ENCODE assay signal across 29 mouse cellular contexts in genomic region chr10:71082986-71083385, GRCm38 (mm10).
A peak's percentile ranks its signal among the peaks of the same experiment; 100 is the strongest.
DNase-seq lines count a peak whose midpoint lies in the region; ATAC-seq and TF ChIP-seq lines count a peak whose summit lies in the region.
"Had no signal": no experiment of that assay in that cellular context is flagged by ENCODE, and none has a peak within 500 bp of the region (broad histone marks: within the 10 kb centered on the region; RNA-seq: fewer than 3 reads in every experiment).

No protein-coding gene starts in this region.

- H3K4me2 ChIP-seq in limb, embryonic 13.5 days (replicated peaks), result no peak overlapping the region
- no peak overlapping the region for H3K4me2 ChIP-seq in embryonic facial prominence, embryonic 15.5 days (replicated peaks)
- H3K4me2 ChIP-seq: heart, embryonic 15.5 days; hindbrain, embryonic 12.5 days; intestine, embryonic 15.5 days; liver, embryonic 15.5 days; lung, embryonic 15.5 days; neural tube, embryonic 12.5 days had no signal

- H3K4me3 ChIP-seq in gastrocnemius, adult 2 months, result no peak overlapping the region
- H3K4me3 ChIP-seq in limb, embryonic 13.5 days, result no peak overlapping the region
- no peak overlapping the region for H3K4me3 ChIP-seq in limb, embryonic 10.5 days
- H3K4me3 ChIP-seq in embryonic facial prominence, embryonic 15.5 days (replicated peaks), result no peak overlapping the region
- H3K4me3 ChIP-seq in lung, adult 2 months (replicated peaks; ENCODE audit: extremely low read depth, low read depth, low read length), result no peak overlapping the region
- H3K4me3 ChIP-seq: heart, embryonic 15.5 days; hindbrain, embryonic 12.5 days; intestine, embryonic 15.5 days; layer of hippocampus, adult 2 months; left cerebral cortex, adult 2 months; liver, embryonic 15.5 days; lung, embryonic 15.5 days; midbrain, embryonic 10.5 days; myocyte; neural tube, embryonic 12.5 days had no signal

- no peaks in the 10 kb centered on the region for H3K36me3 ChIP-seq in limb, embryonic 13.5 days
- no peaks in the 10 kb centered on the region for H3K36me3 ChIP-seq in limb, embryonic 10.5 days
- H3K36me3 ChIP-seq in embryonic facial prominence, embryonic 15.5 days, result no peaks in the 10 kb centered on the region
- H3K36me3 ChIP-seq: heart, embryonic 15.5 days; hindbrain, embryonic 12.5 days; intestine, embryonic 15.5 days; liver, embryonic 15.5 days; lung, embryonic 15.5 days; midbrain, embryonic 10.5 days; neural tube, embryonic 12.5 days had no signal

- no peaks in the 10 kb centered on the region for H3K27me3 ChIP-seq in limb, embryonic 13.5 days
- H3K27me3 ChIP-seq in limb, embryonic 10.5 days (ENCODE audit: low read depth, poor library complexity, severe bottlenecking), result no peaks in the 10 kb centered on the region
- H3K27me3 ChIP-seq in embryonic facial prominence, embryonic 15.5 days, result no peaks in the 10 kb centered on the region
- H3K27me3 ChIP-seq: heart, embryonic 15.5 days; hindbrain, embryonic 12.5 days; intestine, embryonic 15.5 days; liver, embryonic 15.5 days; lung, embryonic 15.5 days; neural tube, embryonic 12.5 days; Patski had no signal

- ATAC-seq in limb, embryonic 13.5 days (ENCODE audit: low FRiP score, low read depth), result no peak
- ATAC-seq in embryonic facial prominence, embryonic 15.5 days (ENCODE audit: insufficient number of reproducible peaks, low FRiP score, low TSS enrichment, low read depth), result no peak
- ATAC-seq: forebrain, embryonic 14.5 days; hindbrain, postnatal 0 days; intestine, embryonic 15.5 days; Patski had no signal

- no peak for DNase-seq in gastrocnemius, adult 2 months
- no peak for DNase-seq in gastrocnemius, postnatal 36 days
- DNase-seq in limb, embryonic 10.5 days (ENCODE audit: low spot score), result no peak
- no peak for DNase-seq in lung, adult 2 months
- DNase-seq in urinary bladder, adult 18-20 months (ENCODE audit: low spot score in 2 of 2), result no peak
- DNase-seq: adrenal gland, postnatal 10 days; cerebellum, adult 11 months; cerebellum, adult 9-10 months; cerebellum, postnatal 36 days; kidney, adult 2 months; kidney, postnatal 36 days; right cerebral cortex, postnatal 4 days; thymus, adult 18-20 months; thymus, postnatal 25 days had no signal

- 81% methylated on average over 6 of the region's 6 CpGs for WGBS in limb, embryonic 13.5 days
- 88% methylated on average over 6 of the region's 6 CpGs for WGBS in limb, embryonic 10.5 days
- 79% methylated on average over 6 of the region's 6 CpGs for WGBS in embryonic facial prominence, embryonic 15.5 days
- WGBS in lung, adult 2 months, result 85% methylated on average over 6 of the region's 6 CpGs

- H3K4me1 ChIP-seq in limb, embryonic 13.5 days, result peaks cover 48% of the 10 kb centered on the region
- peaks cover 9% of the 10 kb centered on the region; the same call in 1 of the 2 replicates for H3K4me1 ChIP-seq in limb, embryonic 10.5 days
- peaks cover 4% of the 10 kb centered on the region; the same call in 1 of the 2 replicates for H3K4me1 ChIP-seq in embryonic facial prominence, embryonic 15.5 days
- no peaks in the 10 kb centered on the region for H3K4me1 ChIP-seq in lung, adult 2 months (ENCODE audit: control insufficient read depth, insufficient read depth, low read length)
- H3K4me1 ChIP-seq: heart, embryonic 15.5 days; hindbrain, embryonic 12.5 days; intestine, embryonic 15.5 days; liver, embryonic 15.5 days; lung, embryonic 15.5 days; midbrain, embryonic 10.5 days; neural tube, embryonic 12.5 days had no signal

- no peak for TF ChIP-seq POLR2A in lung, adult 2 months (IDR thresholded peaks at IDR 0.05; ENCODE audit: borderline replicate concordance, extremely low read depth, low read depth, low read length)

- TF ChIP-seq CTCF in gastrocnemius, adult 2 months (IDR thresholded peaks at IDR 0.05), result no peak
- no peak for TF ChIP-seq CTCF in lung, adult 2 months (IDR thresholded peaks at IDR 0.05; ENCODE audit: insufficient read depth, low read length)

- intact Hi-C loops in gastrocnemius, adult 2 months (cut with DNase I), result no loop called here
- intact Hi-C loops in gastrocnemius, postnatal 36 days (cut with DNase I), result no loop called here

- H3K9ac ChIP-seq in limb, embryonic 13.5 days, result no peak overlapping the region
- no peak overlapping the region for H3K9ac ChIP-seq in embryonic facial prominence, embryonic 15.5 days
- H3K9ac ChIP-seq: heart, embryonic 15.5 days; hindbrain, embryonic 12.5 days; intestine, embryonic 15.5 days; liver, embryonic 15.5 days; lung, embryonic 15.5 days; neural tube, embryonic 12.5 days had no signal

- H3K27ac ChIP-seq in gastrocnemius, adult 2 months, result peak overlapping the region; percentile 20; the same call in 1 of the 2 replicates
- peak overlapping the region; percentile 33; the same call in 1 of the 2 replicates for H3K27ac ChIP-seq in limb, embryonic 13.5 days
- H3K27ac ChIP-seq in limb, embryonic 10.5 days, result no peak overlapping the region
- H3K27ac ChIP-seq in embryonic facial prominence, embryonic 15.5 days (replicated peaks), result peak overlapping the region; percentile 36; the same call in 1 of the 2 replicates
- H3K27ac ChIP-seq: heart, embryonic 15.5 days; hindbrain, embryonic 12.5 days; hindbrain, postnatal 0 days; intestine, embryonic 15.5 days; layer of hippocampus, adult 2 months; left cerebral cortex, adult 2 months; liver, embryonic 15.5 days; lung, embryonic 15.5 days; midbrain, embryonic 10.5 days; neural tube, embryonic 12.5 days had no signal

- H3K9me3 ChIP-seq in limb, embryonic 13.5 days, result no peaks in the 10 kb centered on the region
- H3K9me3 ChIP-seq in limb, embryonic 10.5 days (replicated peaks), result no peaks in the 10 kb centered on the region
- H3K9me3 ChIP-seq in embryonic facial prominence, embryonic 15.5 days (replicated peaks), result no peaks in the 10 kb centered on the region
- H3K9me3 ChIP-seq: heart, embryonic 15.5 days; hindbrain, embryonic 12.5 days; intestine, embryonic 15.5 days; liver, embryonic 15.5 days; lung, embryonic 15.5 days; midbrain, embryonic 10.5 days; neural tube, embryonic 12.5 days had no signal
